Mouse (Mus musculus) gonadal fat pad, adult 2 months (tissue): ENCODE results near the gene Fzr1. TPM values are rescaled to one million over a fixed set of nuclear protein-coding genes. Genes with fewer than 3 reads are reported as not detected.

ENCODE experiments used
- DNase-seq: peaks from one replicate; pipeline ENCODE4 v3.0.0-alpha.2; 2012; ENCODE audit warnings: low read depth
- polyA plus RNA-seq: library from polyadenylated mRNA; depleted of rRNA; stranded (reverse); fragments of >200 nt; gene quantifications from 2 replicates; pipeline ENCODE4 v1.2.3, GENCODE M21; 2012

Gene Fzr1
- polyA plus RNA-seq, 1 experiment: 59.7 TPM

DNA sequence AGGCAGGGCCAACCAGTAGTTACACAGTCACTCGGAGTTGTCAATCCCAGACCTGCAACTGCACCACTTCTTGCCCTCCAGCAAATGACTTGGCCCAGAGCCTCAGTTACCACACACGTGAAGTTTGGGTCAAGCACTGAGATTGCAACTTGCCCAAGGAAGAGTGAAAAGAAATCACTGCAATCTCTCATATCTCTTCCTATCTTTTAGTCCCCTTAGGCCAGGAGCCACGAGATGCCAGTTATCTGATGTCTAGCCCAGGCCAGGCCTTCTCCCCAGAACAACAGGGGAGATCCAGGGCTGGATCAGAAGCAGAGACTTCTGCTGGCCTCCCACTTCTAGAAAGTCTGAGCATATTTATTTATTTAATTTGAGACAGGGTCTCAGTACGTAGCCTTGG, 22.8 kb downstream of the Fzr1 start:
- DNase-seq: no peak

DNA sequence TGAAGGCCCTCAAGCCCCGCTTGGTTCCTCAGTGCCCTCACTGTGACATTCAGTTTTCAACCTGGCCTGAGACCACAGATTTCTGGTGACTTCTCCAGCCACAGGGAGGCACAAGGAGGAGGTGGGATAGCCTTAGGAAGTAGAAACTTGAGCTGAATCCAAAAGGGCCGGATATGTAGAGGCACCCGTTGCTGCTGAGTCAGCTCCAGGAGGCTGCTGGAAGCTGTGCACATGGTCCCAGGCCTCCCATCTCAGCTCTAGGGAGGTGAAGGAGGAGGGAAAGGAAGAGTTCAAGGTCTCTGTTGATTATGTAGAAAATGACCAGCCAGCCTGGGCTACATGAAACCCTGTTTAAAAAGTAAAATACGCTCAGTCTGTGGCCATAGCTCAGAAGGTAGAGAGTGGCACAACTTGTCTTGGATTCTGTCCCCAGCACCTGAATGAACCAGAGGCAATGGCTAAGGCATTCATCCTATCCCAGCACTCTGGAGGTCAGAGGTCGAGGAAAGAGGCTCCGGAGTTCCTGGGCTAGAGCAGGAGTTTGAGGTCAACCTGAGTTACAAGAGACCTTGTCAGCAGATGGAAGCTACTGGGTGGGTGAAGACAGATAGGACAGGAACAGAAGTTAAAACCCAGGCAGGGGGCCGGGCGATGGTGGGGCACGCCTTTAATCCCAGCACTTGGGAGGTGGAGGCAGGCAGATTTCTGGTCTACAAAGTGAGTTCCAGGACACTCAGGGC, 23.4 kb downstream of the Fzr1 start:
- no peak for DNase-seq

DNA sequence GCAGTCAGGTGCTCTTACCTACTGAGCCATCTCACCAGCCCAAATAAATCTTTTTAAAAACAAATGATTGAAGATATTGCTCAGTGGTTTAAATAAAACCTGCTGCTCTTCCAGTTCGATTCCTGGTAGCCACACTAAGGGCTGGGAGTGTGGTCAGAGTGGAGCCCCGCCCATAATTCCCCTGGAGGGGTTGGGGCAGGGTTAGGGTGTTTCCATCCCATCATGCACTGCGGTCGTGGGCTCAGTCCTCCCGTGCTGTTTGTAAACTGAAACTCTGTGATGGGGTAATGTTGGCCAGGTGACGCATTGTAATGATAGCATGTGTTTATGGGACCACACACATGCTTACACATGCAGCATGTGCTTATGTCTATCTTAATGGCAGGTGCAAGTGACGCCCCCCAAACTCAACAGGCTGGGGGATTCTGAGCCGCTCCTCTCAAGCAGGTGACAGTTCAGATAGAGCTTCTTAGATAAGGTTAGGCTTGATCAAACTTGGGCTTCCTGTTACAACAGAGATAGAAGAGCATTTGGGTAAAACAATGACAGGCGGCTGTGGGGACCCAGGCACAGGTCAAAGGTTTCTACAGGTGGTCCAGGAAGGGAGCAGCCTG, 26.5 kb downstream of the Fzr1 start:
- no peak for DNase-seq

DNA sequence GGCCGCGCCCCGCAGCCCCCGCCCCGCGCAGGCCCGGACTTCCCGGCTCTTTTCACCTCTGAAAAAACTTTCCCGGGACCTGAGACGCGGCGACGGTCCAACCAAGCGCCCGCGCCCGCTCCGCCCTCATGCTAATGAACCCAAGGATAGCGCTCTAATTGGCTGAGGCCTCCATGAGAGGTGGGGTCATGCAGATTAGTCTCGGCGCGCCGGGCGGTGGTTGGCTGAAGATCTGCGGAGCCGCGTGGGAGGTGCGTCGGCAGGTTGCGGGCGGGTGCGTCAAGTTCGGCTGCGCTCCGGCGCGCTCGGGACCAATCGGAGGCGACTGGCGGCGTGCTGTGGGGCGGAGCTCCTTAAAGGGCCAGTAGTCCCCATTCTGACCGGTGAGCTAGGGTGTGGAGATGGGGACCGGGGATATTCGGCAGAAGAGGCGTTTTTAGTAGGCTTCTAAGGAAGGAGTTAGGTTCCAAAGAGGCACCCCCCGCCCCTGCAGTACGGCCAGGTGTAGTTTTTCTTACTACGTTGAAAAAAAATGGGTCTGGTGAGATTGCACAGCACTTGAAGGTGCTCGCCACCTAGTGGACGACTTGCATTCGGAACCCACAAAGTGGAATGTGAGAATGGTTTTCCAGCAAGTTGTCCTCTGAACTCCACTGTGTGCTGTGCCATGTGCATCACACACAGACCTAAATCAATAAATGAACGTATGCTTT, 27.8 kb downstream of the Fzr1 start, which contains the start of gene Hmg20b:
TSS of gene Hmg20b (minus strand) at position 130 of the 713 bp plus-strand sequence.
- peak; percentile 70 for DNase-seq

DNA sequence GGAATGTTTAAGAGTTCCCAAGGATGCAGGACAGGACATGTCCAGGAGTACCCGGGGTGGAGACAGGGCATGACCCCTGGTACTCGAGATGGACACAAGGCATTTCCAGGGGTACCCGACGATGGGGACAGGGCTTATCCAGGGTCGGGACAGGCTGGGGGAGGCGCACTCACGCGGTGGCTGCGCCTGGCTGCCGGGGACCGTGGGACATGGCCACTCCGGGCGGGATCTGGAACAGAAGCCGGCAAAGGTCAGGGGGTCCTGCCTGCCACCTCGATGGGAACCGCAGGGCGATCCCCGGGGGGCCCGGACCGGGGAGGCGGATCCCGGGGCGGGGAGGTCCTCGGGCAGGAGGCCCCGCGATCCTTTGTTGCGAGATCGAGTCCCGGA, 28.4 kb downstream of the Fzr1 start:
- DNase-seq: no peak

DNA sequence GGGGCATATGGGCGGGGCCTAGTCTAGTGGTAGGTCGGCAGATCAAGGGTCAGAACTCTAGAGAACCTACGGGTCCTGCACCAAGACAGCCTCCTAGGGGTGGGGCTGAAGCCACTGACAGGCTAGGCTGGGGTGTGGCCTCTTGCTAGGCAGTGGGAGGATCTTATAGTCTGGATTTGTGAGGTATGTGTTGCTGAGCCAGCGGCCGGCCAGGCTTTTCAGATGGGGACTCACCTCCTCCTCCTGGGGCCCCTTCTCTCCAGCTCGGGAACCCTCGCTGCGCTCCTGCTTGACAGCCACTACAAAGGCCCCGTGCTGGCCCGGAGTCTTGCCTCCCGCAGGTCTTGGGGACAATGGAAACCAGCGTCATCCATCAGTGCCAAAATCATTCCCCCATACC, 29.2 kb downstream of the Fzr1 start:
- DNase-seq: no peak

DNA sequence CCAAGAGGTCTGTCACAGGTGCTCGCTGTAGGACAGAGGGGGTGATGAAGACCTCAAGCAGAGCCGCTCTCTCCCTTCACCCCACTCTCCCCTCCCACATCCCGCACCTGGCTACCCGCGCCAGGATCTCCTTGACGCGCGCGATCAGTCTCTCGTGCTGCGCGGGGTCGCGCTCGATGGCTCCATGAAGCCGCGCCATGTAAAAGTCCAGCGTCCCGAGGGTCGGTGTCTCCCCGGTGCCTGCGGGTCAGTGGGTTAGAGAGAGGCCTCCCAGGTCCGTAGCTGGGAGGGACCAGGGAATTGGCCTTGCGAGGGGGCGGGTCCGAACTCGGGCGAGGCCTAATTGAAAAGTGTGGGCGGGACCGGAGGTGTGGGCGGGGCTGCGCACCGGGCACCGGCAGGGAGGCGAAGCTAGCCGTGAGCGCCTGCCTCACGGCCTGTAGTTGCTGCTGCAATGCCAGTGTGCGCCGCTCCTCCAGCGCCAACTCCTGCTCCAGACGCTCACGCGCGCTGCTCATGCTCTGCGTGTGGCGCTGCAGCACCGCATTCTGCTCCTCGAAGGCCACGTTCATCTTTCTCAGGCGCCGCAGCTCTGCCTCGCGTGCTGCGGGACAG, 31.8 kb downstream of the Fzr1 start:
- no peak for DNase-seq

DNA sequence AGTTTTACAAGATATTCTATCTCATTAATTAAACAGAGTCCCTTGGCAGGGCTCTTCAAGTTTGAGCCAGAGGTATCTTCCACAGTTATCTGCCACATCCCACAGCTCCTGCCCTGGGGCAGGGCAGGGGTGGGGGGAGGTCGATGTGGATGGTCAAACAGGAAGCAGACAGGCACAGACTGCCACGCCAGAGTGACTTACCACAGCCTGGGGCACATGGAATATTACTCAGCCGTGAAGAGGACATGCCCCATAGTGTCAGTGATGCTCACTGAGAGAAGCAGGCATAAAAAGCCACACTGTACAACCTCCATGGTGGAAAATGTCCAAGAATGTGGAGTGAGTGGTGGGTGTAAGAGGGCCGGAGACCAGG, 33.2 kb downstream of the Fzr1 start:
- no peak for DNase-seq

DNA sequence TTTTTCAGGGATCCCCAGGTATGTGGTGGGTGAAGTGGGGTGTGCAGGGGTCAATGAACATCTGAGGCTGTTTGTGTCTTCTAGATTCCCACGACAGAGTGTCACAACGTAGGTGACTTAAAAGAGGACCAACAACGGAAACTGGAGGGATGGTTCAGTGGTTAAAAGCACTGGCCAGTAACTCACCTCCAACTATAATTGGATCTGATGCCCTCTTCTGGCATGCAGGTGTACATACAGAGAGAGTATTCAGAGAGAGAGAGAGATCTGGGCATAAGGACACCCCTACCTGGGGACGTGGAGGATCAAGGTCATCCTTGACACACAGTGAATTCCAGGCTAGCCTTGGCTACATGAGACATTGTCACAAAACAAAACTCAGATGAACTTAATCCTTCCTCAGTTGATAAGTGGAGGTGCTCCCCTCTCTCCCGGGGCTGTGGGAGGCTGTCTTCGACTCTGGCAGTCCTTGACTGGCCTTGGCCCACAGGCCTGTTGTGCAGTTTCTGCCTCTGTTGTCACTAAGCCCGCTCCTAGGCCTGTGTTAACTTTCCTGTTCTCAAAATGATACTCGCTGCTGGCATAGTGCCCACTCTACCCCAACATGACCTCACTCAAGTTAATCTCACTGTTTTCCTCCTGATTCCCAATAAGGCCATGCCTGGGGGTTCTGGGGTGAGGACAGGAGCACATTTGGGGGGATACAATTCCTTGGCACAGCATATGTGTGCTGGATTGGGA, 33.7 kb downstream of the Fzr1 start:
- DNase-seq: no peak

DNA sequence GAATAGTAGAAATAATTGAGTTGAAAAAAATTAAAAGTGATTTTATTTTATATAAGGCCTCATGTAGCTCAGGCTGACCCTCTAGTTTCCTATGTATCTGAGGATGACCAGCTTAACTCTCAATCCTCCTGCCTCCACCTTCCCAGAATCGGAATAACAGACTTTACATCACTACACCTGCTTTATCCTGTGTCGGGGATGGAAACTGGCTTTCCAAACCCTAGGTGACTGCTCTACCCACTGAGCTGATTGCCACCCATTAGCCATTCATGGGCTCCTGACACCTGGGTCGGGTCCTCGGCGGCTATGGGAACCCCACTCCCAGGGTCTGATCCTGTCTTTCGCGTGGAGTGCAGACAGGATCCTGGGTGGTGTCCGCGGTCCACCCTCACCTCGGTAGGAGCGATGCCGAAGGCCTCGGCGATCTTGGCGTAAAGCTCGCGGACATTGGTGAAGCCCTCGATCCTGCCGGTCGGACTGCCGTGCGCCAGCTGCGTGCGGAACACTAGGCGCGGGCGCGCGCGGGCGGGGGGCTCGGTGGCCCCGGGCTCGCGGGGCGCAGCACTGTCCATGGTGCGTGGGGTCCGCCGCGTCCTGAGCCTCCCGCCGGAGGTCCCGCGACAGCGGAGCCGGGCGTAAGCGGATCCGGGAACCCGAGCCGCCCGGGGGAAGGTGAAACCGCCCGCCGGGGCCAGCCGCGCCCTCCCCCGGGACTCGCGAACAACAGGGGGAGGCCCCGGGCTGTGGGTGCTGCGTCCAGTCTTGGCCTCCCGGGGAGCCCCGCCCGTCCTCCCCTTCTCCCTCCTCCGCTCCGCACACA, 35.4 kb downstream of the Fzr1 start, which contains the start of gene Gipc3:
TSS of gene Gipc3 (minus strand) at position 581 of the 820 bp plus-strand sequence.
- DNase-seq: no peak

DNA sequence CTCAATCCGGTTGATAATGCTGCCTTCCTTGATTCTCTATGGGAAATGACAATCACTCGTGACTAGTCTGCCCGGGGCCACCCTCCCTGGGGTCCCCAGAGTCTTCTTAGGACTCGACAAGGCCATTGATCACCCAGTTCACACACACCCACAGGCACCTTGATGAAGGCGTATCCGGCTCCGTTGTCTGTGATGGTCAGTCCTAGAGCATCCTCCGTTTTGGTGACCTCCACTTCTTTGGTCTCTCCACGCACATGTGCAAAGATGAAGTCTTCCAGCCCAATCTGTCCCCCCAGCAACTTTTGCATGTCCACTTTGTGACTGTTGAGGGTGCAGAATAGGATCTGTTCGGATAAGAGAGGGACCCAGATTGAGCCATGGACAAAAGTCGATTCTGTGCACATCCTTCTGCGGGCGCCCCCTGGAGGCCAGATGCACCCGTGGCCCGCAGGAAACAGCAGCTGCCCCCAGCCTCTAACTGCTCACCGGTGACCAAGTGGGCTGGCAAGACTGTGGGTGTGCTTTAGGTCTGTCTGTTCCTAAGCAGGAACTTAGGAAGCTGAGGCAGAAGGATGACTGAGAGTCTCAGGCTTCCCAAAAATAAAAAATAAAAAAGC, 36.9 kb downstream of the Fzr1 start:
- DNase-seq: no peak

DNA sequence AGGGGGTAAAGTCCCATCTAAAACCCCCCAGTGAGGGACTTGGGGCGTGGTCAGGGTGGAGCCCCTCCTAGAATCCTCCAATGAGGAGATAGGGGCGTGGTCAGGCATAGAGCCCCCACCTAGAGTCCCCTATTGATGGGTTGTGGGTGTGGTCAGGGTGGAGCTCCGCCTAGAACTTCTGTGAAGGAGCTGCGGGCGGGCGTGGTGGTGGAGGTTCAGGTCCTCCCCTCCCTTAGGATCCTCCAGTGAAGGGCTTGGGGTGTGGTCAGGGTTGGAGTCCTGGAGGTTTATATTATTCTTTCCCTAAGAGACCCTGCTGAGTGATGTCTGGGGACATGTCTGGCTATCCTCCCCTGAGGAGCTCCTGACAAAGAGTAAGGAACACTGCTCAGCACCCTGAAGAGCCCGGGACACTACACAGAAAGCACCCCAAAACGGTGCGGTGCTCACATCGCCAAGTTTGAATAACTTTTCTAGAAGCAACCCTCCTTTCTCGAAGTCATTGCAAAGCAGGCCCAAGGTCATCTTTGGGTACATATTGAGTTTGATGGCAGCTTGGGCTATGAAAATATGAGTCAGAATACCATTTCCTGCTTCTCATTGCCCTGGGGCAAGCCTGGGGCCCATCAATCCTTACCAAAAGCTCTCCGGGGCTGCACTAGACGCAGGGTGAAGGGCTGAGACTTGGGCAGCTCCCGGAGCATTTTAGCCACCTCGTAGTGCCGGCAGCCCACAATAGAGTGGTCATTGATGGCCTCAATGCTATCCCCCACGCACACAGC, 37.6 kb downstream of the Fzr1 start:
- no peak for DNase-seq

DNA sequence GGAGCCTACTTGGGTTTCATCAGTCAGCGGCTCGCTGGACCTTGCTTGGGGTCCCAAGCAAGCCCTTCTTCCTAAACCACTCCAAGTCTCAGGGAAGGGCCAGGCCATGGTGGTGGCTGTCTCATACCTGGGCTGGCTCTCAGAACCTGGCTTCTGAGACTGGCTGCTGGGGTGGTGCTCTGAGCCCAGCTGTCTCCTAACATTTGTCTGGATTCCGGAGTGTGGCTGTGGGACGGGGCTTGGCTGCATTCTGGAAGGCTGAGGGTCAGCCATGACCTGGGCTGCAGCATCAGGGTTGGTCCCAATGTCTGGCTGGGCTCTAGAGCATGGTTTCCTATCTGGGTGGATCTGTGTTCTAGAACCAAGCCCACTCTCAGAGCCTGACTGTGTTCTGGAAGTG, 41.8 kb downstream of the Fzr1 start:
- DNase-seq: no peak

DNA sequence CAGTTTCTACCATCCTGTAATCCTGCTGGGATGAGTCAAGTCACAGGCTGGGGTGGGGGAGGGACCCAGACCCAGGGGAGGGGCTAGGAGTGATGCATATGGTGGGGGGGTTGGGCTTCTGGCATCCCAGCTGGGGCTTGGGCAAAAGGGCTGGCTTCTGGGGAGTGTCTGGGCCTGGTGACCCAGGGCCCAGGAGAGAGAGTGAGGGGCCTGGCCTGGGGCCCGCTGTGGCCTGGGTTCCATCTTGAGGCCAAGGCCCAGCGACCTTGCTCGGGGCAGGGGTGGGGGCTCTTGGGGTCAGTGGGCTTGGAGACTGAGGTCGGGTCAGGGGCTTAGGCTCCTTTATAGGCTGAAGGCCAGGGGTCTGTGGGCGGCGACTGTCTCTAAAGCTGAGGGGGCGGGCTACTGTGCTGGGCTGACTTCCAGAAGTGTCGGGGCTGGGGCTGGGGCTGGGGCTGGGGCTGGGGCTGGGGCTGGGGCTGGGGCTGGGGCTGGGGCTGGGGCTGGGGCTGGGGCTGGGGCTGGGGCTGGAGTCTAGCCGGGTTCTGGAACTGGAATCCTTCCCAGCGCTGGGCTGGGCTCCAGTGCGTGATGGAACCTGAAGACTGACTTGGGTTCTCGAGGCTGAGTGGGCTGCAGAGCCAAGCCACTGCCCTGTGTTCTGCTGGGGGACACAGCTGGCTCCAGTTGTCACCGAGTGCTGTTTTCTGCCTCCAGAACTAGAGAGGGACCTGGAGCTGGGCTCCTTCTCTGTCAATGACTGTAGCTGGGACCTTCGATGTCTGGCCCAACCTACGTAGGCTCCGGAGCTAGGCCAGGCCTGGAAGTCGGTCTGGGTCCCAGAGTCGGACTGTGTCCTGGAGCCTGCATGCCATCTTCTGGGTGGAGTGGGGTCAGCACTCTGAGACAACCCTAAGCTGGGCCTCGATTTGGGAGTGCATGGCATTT, 42.6 kb downstream of the Fzr1 start:
- no peak for DNase-seq

DNA sequence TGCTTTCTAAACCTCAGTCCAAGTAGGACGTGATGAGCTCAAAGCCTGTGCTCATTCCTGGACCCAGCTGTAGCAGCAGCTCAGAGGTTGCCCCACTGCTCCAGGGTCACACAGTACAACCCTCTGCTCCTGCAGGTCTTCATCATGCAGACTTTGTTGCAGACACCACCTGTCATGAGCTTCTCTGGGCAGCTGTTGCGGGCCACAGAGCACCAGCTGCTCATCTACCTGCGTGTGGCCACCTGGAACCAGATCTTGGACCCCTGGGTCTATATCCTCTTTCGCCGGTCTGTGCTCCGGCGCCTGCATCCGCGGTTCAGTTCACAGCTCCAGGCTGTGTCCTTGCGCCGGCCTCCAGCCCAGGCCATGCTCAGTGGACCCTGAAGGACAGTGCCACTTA, 44.0 kb downstream of the Fzr1 start:
- no peak for DNase-seq

DNA sequence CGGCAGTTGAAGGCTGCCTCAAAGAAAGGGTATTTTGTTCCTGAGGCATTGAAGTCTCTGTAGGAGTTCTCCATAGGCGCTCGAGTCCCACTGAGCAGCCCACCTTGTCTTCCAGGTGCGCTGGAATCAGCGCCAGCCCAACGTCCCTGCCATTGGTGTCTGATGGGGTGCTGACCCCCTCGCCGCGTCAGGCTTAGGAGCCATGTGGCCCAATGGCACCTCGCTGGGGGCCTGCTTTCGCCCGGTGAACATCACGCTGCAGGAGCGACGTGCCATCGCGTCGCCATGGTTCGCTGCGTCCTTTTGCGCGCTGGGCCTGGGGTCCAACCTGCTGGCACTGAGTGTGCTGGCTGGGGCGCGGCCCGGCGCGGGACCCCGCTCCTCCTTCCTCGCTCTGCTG, 46.0 kb downstream of the Fzr1 start:
- no peak for DNase-seq

DNA sequence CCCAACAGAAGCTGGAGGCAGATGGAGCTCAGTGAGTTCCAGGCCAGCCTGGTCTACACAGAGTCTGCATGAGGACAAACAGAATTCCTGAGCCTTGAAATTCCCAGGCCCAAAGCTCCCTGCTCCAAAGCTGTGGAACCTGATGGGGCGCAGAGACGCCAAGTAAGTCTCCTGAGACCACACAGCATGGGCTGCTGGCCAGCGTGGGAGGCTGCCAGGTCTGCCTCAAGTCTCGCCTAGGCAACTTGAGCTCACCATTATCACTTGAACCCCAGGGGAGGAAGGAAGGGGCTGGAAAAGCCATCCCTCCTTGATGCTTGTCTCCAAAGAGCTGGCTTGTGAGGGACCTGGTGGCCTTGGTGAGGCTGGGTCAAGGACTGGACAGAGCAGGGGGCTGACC, 48.3 kb downstream of the Fzr1 start:
- no peak for DNase-seq

DNA sequence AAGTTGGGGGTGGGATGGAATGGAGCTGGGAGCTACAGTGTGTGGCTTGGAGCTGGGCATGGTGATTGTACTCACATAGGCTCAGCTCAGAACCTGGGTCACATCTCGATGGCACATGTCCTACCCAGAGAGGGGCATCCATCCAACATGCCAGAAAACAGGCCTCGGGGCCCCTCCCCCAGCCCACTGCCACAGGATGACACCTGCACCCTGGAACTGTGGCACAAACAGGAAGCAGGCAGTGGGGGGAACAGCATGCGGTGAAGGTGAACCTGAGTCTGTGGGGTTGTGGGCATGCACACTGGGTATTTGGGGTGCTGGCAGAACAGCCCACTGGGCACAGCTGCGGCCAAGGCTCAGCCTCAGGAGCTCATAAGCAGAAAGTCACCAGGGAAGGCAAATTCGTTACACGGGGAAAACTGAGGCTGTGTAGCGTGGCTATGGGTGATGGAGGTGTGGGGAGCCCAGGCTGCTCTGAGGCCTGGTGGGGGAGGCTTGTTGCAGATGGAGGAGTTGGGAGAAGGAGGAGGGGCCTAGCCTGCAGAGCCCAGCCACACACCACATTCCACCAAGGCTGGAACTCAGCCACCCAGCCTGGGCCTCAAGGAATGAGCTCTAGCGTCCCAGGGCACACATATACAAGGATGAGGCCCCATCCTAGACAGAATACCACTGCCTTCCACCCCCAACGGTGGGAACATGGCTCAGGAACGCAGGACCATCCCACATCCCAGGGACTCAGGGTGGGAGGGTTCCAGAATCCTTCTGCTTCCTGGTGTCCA, 48.9 kb downstream of the Fzr1 start:
- no peak for DNase-seq
